Mouse (Mus musculus) bone marrow, adult 2 months (tissue): ENCODE data around the gene Stip1.

Experiments
- CTCF ChIP-seq: fragments of 200-500 bp; IDR thresholded peaks from 2 replicates; pipeline ENCODE4 v1.5.1; 2011; ENCODE audit warnings: low read length, control low read depth; ENCODE audit not compliant: control insufficient read depth, insufficient read depth
- POLR2A ChIP-seq: fragments of 200-500 bp; IDR thresholded peaks from 2 replicates; pipeline ENCODE4 v1.6.1; 2011; ENCODE audit warnings: low read depth, mild to moderate bottlenecking, control low read depth, low read length, borderline replicate concordance; ENCODE audit not compliant: control insufficient read depth

DNA sequence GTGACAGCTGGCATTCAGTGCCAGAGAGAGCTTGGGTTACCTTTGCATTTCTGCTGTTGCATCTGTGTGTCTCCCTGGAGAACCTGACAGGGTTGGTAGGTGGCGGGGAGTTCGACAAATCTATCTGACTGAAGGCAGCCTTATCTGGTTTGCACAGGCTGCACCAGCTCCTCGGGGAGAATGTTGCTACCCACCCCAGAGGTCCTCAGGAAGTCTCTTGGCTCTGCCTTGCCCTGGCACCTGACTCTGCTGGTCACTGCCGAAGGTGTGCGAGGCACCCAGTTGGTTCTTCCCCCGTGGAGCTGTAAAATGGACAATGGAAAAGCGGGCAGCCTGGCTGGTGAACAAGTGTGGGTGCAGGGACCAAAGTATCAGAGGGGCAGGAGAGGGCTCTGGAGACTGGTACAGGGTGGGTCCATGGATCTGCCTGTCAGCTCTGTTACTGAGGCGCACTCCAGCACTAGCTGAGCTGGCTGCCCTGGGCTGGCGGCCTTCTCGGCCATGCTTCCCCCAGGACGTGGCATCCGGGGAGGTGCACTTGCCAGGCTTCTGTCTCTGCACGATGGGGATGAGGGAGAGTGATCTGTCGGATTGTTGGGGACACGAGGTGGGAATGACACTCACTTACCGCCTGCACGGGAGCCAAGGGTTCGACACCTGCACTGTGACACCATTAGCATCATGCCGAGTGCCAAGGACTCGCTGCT, 27.7 kb upstream of the Stip1 start:
- TF ChIP-seq CTCF (no peak), POLR2A (no peak)
